Mouse (Mus musculus): Measurements from ENCODE around the gene Knstrn. TPM values are rescaled to one million over a fixed set of nuclear protein-coding genes. Genes with fewer than 3 reads are reported as not detected.

The Knstrn gene
- 10 to 100 TPM in 1 of 2 experiments, 1 to 10 TPM in 1; 7.4 to 10.0 TPM for total RNA-seq (2023)

GRCm38 (mm10) chr2:118813981-118814836 is at the start of gene Knstrn:
Knstrn (plus strand) TSS chr2:118814003.

GRCm38 (mm10) chr2:118772158-118772874 is 41.5 kb upstream of the Knstrn start, which contains the start of gene Phgr1:
Phgr1 (plus strand) TSS chr2:118772769.

GRCm38 (mm10) chr2:118779504-118780480 is 34.0 kb upstream of the Knstrn start, which contains the start of gene Disp2:
Disp2 (plus strand) TSS chr2:118779719.

GRCm38 (mm10) chr2:118861454-118862339 is 47.9 kb downstream of the Knstrn start, which contains the start of gene Ivd:
Ivd (plus strand) TSS chr2:118861954.

GRCm38 (mm10) chr2:118899981-118900825 is 86.4 kb downstream of the Knstrn start, which contains the start of gene Bahd1:
Bahd1 (plus strand) TSS chr2:118900377.

Other genes starting within 250 kb of the Knstrn start
- gene Bub1b, start 215.8 kb upstream of the Knstrn start, total RNA-seq (2023) = 1 to 10 TPM; 3.6 to 5.7 TPM
- gene Pak6, start 150.7 kb upstream of the Knstrn start, total RNA-seq (2023) = 1 to 10 TPM in 1 of 2 experiments, not detected in 1; 3.3 TPM
- gene Ankrd63, start 110.0 kb upstream of the Knstrn start, total RNA-seq (2023) = under 1 TPM; 0.47 to 0.96 TPM
- 100 to 1,000 TPM; 109 to 137 TPM for gene Plcb2, start 85.6 kb upstream of the Knstrn start, total RNA-seq (2023)
- 10 to 100 TPM; 23.3 TPM for gene Inafm2, start 68.2 kb upstream of the Knstrn start, total RNA-seq (2023)
- gene Ccdc9b, start 51.3 kb upstream of the Knstrn start, total RNA-seq (2023) = not detected
- not detected for gene Phgr1, start 41.2 kb upstream of the Knstrn start, total RNA-seq (2023)
- not detected for gene Disp2, start 34.3 kb upstream of the Knstrn start, total RNA-seq (2023)
- gene Ivd, start 48.0 kb downstream of the Knstrn start, total RNA-seq (2023) = 10 to 100 TPM; 84.9 to 99.0 TPM
- 10 to 100 TPM; 58.6 to 62.4 TPM for gene Bahd1, start 86.4 kb downstream of the Knstrn start, total RNA-seq (2023)
- 1 to 10 TPM; 4.6 to 7.1 TPM for gene Chst14, start 112.5 kb downstream of the Knstrn start, total RNA-seq (2023)
- gene Ccdc32, start 215.4 kb downstream of the Knstrn start, total RNA-seq (2023) = 10 to 100 TPM; 12.0 to 12.5 TPM
- 10 to 100 TPM; 14.2 to 17.3 TPM for gene Rpusd2, start 220.8 kb downstream of the Knstrn start, total RNA-seq (2023)
- gene Knl1, start 233.1 kb downstream of the Knstrn start, total RNA-seq (2023) = 1 to 10 TPM; 3.2 to 3.4 TPM